Mouse (Mus musculus): ENCODE data around the gene Ogfrl1.
"Not testable (repeated sequence)": the region's sequence is repeated elsewhere in the genome, so short reads cannot be mapped to it uniquely, and the experiment has no call there.

Gene Ogfrl1

DNA sequence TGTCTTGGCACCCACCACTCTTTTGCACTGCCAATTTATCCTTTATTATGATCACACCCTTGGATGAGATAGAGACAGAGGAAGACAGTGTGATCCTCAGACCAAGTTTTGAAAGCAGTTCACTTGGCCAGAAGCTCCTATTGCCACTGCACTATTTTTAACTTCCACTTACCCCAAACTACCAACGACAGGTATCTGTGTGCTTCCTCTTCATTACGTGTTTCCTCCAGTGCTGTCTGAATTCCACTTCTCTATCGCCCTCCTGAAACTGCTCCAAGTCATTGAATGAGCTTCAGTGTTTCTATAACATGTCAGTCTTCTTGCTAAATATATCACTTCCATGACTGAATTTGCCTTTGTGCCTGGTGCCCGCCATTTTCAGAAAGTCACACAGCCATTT is at the start of gene Ogfrl1:
Ogfrl1 (minus strand) TSS at position 150 of the 400 bp plus-strand sequence.
- in situ Hi-C loops (cut with MboI, MseI): no loop called here

DNA sequence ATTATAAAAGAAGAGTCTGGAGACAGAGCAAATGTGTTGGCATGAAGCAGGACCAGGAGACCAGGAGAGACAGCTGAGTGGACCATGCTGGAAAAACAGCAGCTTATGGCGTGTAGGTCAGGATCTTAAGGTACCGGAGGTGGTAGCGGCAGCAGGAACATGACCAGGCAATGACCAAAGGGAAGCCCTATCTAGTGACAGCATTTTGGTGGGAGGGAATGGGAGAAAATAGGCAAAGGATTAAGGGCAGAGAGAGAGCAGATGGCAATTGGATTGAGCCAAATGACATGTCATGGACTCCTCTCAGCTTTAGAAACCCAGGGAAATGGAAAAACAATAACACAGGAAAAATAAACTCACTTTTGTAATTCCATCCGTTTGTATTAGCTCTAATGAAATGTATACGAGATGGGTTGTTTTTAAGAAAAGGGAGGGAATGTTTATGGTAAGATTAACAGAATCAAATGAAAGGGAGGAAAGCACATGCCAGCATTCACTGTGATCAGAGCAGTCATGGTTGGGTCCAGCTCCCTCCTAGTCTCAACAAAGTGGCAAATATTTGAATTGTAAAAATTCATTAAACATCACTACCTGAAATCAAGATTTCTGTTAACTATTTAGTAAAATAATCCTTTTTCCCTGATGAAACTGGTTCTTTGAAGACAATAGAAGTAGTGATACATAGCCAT is 48.3 kb upstream of the Ogfrl1 start:
- in situ Hi-C loops (cut with MboI, MseI): no loop called here

DNA sequence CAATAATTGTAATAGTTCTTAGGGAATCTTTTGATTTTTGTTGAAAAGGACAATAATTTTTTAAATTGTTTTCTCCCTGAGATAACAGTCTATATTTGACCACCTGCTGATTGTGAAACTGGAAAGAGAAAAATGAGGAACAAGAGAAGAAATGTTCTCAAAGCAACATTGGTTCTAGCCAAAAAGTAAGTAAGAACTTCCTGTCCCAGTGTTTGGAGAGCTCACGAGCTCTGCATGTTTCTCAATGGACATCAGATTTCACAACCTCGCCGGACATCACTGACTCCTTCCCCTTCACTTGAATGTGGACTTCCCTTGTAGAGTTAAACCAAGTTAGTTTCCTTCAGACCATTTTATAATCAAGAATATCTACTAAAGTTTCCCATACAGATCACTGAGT is 36.0 kb upstream of the Ogfrl1 start:
- in situ Hi-C loops (cut with MboI, MseI): no loop called here

DNA sequence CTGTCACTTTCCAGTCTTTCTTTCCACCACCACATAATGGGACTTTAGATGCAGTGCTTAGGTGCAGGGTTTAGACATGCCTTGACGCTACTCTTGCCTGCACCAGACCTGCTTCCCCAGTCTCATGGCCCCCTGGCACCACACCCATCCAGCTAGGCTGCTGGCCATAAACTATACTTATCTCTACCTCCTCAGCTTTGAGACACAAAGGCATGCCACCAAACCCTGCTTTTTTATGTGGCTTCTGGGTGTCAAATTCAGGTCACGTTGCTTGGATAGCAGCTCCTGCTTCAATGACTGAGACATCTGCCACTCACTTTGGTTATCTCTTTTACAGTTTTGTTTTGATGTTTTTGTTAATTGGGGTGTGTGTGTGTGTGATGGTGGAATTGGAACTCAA is 28.9 kb upstream of the Ogfrl1 start:
- in situ Hi-C loops (cut with MboI, MseI): no loop called here

DNA sequence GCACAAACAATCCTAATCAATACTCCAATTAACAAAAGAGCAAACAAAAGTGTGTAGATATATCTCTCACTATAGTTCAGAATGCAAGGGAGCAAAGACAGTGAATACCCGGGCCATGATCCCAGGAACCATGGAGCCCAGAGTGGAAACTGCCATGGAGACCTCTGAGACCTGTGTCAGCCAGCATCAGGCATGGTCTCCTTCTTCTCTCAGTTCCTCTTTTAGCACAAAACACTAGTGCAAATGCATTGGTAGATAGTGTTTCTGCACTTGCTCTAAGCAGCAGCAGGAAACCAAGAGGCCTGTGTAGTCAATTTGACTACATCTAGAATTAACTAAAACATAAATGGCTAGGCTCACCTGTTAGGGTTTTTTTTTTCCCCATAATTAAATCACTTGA is 21.4 kb upstream of the Ogfrl1 start:
- in situ Hi-C loops (cut with MboI, MseI): no loop called here

DNA sequence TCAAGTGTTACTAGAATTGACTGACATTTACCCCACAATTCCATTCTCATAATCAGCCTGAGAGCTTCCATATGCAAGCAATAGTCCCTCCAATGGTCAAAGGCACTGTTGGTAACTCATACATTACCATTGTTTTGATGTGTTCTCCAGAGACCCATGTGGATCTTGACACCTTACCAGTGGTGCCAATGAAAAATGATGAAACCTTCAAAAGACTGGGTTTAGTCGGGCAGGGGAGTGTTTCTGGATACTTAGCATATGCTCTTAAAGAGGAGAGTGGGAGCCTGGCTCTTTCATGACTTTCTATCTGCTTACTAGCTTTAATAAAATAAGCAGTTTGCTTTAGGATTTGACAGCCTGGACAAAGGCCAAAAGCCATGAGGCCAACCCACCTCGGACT is 20.5 kb upstream of the Ogfrl1 start:
- in situ Hi-C loops (cut with MboI, MseI): no loop called here

DNA sequence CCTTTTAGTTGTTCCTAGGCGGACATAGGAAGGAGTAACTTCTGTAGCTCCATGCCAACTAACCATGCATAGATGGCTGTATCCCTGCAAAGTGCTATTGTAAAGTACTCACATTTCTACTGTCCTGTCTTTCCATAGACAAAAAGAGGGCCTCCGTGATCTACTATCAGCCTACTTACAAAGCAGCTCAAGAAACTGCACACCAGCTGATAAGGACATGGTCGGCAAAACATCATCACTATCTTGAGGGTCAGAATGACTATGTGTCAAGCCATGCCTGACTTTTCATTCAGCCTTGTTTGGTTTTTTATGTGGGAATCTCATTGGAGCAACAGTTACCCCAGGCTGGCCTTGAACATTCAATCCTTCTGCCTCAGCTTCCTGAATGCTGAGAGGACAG is 20.0 kb upstream of the Ogfrl1 start:
- in situ Hi-C loops (cut with MboI, MseI): no loop called here

DNA sequence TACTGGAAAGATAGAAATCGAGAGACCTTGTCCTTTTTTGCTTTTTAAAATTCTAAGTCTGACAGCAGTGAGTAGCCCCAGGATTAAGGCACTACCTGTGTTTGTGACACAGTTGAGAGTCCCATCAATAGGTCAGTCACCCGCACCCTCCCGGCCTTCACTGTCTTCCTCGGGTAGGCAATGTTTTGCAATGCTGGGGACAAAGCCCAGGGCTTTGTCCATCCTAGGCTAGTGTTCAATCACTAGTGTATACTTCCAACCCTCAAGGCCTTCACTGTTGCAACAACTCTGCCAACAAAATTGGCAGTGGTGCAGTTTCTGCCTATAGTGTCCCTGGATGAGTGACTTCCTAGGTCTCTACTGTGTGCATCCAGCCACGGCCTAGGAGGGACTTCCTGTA is 14.0 kb upstream of the Ogfrl1 start:
- in situ Hi-C loops (cut with MboI, MseI): no loop called here

DNA sequence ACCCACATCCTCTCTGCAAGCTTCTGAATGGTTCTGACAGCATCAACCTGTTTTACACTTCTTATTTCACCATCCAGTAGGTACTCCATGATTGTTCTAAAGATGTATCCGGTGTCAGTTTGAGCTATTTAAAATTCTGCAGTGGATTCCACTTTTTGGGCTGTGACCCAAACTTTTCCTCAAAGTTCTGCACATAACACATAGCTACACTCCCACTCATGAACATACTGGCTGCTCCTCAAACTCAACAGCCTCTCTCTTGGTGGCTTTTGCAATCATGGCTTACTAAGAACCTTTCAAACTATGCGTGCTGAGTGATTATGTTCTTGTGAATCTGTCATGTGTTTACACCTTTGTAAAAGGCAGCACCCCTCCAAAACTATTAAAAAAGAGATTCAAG is 12.4 kb upstream of the Ogfrl1 start:
- in situ Hi-C loops (cut with MboI, MseI): no loop called here

DNA sequence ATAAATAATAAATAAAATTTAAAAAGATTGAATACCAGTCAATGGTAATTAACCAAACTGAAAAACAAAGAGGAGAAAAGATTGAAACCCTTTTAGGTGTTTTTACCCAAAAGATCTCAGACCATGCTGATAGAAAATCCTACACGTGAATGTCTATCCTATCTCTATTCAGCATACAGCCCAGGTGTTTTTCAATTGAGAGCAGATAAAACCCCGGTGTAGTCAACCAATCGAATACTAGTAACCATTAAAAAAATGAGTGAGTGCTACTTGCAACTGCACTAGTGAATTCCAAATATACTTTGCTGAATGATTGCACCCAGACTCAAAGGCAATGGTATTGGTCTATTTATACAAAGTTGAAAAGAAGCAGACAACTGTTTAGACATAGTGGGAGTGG is 4.8 kb upstream of the Ogfrl1 start:
- in situ Hi-C loops (cut with MboI, MseI): no loop called here

DNA sequence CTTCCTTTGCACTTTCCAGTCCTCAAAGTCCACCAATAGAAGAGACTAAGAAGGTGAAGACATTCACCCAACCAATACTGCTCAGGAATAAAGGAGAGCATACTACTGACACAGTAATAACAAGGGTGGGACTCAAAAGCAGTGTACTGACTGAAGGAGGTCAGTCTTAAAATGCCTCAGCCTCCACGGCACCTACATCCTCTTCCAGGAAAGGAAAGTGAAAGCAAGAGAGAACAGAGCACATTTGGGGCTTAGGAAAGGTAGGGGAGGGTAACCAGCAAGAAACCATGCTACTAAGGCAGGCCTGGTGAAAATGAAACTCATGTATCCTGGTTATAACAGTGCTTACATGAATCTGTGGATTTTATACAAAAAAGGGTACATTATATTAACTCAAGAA is 2.0 kb upstream of the Ogfrl1 start:
- in situ Hi-C loops (cut with MboI, MseI): no loop called here

DNA sequence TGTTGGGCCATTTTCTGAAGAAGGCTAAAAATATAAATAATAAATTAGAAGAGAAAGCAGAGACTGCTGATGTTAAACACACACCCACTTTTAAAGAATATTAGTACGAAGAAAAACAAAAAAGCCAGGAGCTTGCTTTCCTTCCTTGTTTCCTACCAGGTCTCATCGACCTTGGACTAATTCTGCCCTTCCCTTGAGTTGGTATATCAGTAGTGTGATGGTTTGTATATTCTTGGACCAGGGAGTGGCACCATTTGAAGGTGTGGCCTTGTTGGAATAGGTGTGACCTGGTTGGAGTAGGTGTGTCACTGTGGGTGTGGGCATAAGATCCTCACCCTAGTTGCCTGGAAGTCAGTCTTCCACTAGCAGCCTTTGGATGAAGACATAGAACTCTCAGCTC is 3.2 kb downstream of the Ogfrl1 start:
- in situ Hi-C loops (cut with MboI, MseI): not testable (repeated sequence)

DNA sequence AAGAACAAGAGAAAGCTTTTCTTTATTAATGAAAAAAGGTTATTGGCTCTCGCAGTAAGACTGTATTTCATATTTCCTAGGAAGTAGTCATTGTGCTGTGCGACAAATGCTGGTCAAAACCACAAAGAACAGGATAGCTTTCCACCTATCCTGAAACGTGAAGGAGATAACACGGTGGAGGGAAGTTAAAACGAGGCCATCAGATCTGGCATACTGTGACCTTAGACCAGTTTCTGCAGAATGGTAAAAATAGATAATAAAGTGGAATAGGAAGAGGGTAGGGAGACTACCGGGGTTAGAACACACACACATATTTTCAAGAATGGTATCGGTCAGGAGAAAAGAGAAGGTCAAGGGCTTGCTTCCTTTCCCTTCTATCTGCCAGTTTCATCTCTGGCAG is 5.8 kb downstream of the Ogfrl1 start:
- in situ Hi-C loops (cut with MboI, MseI): no loop called here

DNA sequence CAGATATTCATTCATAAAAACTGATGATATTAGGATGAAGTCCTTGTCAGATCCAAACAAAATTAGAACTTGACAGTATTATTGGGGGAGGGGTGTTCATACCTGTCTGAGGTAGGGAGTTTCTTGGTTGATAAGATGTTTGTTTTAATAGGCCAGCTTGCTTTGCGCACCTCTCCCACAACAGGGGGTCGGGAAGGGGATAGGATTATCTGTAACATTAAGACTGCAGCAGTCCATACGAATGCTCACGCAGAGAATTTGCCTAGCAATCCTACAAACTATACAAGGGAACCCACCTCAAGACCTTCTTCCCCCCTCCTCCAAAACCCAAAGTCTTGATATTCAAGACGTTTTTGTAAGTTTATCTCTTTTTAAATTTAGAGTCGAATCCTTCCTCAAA is 13.2 kb downstream of the Ogfrl1 start:
- in situ Hi-C loops (cut with MboI, MseI): no loop called here

DNA sequence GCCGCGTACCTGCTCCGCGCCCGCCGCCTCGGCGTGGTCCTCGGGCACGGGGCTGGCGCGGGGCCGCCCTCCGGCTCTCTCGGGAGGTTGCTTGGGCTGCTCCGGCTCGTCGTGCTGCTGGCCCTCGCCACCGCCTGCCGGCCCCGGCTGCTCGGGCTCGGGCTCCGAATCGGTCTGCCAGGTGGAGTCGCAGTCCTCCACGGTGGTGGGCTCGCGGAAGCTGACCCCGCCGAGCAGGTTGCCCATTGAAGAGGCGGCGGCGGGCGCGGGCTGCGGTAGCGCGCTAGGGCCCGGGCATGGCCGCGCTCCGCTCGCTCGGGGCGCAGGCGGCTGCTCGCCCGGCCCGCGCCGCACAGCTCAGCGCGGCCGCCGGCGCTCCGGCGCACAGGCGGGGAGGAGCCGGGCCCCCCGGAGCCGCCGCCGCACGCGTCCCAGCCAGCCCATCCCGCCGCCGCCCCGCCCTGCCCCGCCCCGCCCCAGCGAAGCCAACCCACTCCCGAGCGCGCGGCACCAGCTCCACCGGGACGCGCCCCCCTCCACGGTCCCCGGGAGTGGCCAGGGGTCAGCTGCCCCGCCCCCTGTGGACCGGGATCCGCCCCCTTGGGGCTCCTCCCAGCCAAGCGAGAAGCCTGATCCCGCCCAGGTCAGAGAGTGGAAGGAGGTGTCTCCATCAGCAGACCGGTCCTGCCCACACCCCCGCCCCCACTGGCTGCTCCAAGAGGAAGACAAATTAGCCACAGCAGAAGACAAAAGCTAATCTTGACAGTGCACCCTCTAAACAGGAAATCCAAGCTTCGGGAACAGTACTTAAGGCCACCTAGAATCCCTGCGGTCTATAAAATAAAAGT is 14.5 kb downstream of the Ogfrl1 start:
- in situ Hi-C loops (cut with MboI, MseI): no loop called here

DNA sequence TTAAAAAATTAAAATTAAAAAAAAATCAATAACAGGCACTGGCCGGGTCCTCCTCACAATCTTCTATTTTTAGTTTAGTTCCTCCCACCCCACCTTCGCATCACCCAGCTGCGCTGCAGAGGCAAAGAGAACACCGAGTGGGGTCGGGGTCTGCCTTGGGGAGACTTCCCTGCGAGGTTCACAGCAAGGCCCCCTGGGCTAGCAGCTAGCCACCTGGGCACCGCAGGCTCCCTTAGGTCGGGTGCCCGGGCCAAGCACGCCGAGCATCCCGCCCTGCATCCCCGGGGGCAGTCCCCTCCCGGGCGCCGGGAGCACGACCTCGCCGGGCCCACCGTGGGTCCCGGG is 15.1 kb downstream of the Ogfrl1 start:
- in situ Hi-C loops (cut with MboI, MseI): no loop called here

DNA sequence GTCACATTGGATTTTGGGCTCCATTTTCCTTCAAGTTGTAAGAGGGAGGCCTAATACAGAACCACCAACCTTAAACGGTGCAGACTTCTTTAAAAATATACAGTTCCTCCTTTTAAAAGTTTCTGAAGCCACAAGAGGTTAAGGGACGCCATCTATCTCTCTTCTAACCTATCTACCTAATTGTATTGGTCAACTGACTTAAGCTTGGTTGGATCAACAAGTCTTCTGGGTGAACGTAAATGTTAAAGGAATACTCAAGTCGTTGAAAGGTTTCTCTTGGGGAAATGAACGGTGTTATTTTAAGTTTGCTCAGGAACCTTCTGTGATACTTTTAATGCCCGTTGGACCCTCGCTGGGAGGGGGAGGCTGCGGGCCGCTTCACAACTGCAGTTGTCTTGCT is 15.5 kb downstream of the Ogfrl1 start:
- in situ Hi-C loops (cut with MboI, MseI): no loop called here

DNA sequence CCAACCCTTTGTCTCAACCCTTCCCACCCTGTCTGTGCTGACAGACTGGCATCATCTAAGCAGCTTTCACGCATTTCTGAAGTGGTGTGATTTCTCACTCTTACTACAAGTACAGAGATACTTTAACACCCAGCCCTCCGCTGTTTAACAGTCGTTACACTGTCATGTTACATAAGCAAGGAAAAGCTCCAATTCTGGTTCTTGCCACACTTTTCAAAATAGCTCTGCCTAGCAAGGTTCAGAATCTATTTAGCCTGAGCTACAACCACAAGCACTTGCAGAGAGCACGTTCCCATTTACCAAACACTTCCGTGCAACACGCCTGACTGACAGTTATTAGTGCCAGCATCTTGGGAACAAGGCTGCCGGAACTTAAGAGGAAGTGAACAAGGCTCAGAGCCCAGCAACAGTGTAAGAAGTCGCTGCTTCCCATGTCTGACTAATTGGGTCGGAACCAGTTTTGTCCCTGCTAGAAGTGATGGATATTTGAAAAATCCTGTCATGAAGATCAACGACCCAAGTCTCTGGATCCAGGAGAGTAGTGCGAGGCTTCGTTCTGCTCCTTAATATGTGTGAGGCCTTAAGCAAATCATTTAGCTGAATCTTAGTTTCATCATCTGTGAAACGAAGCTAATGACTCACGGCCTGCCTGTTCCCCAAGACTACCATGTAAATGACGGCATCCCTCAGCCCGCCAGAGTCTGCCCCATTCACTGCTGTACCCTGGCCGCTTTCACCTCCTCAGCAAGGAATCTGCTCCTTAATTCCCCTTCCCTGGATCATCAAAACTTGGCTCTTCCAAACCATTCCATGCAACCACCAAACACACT is 17.4 kb downstream of the Ogfrl1 start:
- in situ Hi-C loops (cut with MboI, MseI): no loop called here

DNA sequence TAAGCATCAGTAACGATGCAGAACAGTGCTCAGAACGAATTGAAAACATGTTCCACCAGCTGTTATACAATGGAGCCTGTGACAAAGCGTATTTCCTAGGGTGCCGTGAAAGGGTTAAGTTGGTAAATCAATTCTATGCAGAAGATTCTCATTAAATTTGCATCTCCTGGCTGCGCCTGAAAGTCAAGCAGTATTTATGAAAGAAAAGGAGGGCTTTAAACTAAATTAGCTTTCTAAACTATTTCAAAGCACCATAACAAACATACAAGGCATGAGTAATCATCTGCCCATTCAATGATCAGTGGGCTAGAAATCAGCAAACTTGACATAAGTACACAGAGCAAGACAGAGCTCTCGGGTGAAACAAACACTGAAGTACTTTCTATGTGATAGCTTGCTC is 18.3 kb downstream of the Ogfrl1 start:
- in situ Hi-C loops (cut with MboI, MseI): no loop called here

DNA sequence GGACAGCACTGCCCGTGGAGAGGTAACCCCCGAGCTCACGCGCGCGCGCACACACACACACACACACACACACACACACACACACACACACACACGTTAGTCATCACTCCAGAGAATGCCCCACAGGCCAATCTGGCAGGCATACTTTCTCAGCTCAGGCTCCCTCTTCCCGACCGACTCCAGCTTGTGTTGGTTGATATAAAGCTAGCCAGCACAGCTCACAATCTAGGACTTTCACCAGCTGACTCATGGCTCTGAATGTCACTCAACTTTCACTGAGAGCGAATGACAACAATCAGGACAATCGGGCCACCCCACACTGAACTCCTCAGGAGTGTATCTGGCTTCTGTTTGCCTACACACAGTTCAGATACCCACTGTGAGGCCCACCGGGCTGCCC is 20.0 kb downstream of the Ogfrl1 start:
- in situ Hi-C loops (cut with MboI, MseI): no loop called here

DNA sequence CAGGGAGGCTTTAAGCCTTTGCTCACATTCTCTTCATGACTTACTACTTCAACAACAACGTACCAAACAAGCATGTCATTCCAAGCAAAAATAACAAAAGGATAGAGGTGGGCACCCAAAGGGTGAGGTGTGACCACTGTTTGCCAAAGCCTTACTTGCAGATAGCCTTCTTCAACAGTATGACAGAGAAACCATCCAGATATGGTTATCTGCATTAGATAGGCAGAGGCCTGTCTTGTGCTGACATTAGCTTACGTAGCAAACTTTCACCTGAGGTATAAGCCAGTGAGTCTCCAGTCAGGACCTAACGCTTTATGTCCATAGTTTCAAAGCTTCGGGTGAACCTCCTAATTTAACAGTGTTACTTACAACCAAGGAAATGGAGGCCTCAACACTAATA is 23.4 kb downstream of the Ogfrl1 start:
- in situ Hi-C loops (cut with MboI, MseI): no loop called here

DNA sequence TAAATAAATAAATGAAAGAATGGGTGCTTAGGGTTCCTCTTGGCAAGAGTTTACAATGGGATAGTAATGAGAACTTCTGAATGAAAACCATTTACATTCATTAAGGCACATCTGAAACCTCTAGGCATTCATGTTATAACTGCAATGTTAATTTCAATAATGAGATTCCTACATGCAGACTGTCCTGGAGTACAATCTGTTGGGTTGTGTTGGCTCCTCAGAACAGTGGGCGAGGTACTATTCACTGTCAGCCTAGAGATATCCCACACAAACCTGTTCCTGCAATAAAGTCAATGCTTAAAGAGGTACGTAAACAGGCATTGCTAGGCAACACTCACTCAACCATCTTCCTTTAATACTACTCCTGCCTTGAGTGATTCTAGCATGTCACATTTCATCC is 32.0 kb downstream of the Ogfrl1 start:
- in situ Hi-C loops (cut with MboI, MseI): no loop called here

DNA sequence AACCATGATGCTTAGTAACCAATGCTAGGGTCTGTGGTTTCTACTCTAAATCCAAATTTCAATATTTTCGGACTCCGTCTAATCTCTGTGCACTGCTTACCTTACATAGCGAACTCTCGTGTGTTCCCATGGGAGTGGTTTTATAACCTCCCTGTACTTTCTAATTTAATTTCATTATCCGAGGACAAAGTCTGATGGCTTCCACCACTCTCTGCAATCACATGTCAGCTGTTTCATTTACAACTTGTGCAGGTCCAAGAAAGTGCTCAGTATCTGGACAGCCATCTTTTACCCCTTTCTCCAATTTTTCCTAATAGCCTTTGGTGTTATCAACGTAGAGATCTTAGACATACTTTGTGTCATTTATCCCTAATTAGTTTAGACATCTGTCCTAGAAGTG is 44.7 kb downstream of the Ogfrl1 start:
- in situ Hi-C loops (cut with MboI, MseI): no loop called here

All from regulatory T cell (primary cell).